Mouse (Mus musculus) cerebellum, adult 18-20 months (tissue): ENCODE measurements around the gene Gm10160.

Experiments used
- DNase-seq, 2 experiments: peaks; one replicate each; pipeline ENCODE4 v3.0.0; 2021

The Gm10160 gene

DNA sequence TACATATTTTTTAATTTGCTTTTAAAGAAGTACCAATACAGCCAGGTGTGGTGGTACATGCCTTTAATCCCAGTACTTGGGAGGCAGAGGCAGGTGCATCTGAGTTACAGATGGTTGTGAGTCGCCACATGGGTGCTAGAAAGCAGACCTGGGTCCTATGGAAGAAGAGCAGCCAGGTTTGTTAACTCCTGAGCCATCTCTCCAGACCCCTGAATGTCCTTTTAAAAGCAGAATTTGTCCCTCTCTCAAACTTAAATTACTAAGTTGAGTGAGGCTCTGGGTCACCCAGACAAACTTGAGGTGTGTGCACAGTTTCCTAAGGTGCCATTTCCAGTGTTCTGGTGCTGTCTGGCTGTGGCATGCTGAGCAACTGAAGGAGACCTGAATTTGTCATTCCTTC, at the start of gene Gm10160:
TSS of gene Gm10160 (minus strand) at position 101 of the 400 bp plus-strand sequence.
- DNase-seq, result no peak

DNA sequence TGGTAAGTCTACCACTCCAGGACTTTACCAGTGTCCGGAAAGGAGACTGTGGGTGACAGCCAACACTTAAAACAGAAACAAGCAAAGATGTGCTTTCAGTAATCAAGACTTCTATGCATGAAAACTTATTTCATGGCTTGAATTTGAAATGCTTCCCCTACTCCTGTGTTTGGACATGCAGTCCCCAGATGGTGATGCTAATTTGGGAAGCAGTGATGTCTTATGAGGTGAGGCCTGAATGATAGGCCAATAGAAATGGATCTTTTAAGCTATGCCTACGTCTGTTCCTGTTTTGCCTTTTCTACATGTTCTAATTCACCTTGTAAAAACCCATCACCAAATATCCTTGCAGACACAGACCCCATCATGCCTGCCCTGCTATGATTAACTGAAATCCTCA, 49.3 kb upstream of the Gm10160 start:
- no peak for DNase-seq

DNA sequence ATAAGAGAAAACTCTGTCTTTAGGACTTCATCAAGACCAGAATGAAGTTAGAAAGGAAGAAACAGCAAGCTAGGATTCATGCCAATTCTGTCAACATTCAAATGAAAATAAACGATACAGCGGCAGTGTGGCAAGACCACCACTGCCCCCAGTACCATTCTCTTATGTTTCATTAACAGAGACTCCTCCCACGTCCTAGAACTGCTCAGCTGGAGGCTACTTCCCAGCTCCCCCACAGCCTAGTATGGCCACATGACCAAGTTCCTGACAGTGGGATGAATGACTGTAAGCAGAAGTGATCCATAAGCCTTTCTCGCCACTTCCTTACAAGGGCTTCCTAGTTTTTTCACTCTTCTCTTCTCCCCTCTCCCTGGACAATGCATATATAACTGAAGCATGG, 48.5 kb upstream of the Gm10160 start:
- DNase-seq, result no peak

DNA sequence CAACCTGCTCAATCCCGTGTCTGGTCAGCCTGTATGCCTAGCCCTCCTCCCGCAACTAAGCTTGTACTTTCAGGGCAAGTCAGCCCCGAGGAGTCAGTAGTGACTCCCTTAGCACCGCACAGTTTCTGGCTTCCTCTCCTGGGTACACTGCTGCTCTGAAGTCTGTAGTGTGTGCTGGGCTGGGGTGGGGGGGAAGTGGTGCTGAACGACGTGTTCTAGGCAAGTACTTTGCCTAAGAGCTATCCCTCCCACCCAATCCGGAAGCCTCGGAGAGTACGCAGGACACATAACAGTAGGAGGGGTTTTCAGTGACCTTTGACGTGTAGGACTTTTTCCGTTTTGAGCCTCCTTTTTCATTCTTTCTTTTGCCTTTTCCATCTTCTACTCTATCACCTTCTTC, 43.8 kb upstream of the Gm10160 start:
- DNase-seq, result no peak

- DNase-seq, result no peak
Observed at GRCm38 (mm10) chr7:81885128-81885527, 29.5 kb upstream of the Gm10160 start.

GRCm38 (mm10) chr7:81881600-81881999, 26.0 kb upstream of the Gm10160 start:
- peak in 1 of 2 experiments; percentile 32 for DNase-seq

DNA sequence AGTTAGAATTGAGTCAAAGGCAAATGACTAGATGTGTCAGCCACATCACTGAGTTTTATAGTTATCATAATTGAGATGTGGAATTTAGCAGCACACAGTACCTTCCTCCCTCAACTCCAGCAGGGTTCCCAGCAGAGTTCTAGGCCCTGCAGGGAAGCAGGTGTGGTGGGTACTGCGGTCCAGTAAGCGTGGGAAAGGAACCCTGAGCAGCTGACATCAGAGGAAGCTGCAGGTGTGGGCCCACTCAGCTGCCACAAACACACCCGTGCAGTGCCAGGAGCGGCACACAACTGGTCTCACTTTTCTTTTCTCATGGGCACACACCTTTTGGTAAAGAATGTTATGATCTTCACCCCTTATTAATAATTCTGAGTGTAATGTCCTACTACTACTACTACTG, 25.2 kb upstream of the Gm10160 start:
- no peak for DNase-seq

DNA sequence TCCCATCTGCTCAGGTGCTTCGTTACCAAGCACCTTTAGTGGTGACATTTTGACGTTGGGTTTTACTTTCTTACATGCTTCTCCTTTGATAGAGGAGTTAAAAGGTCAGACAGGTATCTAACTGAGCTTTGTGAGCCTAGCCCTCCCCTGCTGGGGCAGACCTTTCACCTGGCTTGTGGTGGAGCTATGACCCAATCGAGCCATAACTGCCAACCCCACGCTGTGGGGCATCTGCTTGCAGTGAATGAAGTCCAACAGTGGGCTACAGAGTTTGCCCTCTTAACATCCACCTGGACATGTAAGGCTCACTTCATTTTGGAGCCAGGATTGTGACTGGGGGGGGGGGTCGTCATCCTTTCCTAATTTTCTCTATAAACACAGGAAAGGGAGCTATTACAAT, 24.7 kb upstream of the Gm10160 start:
- DNase-seq, result no peak

- DNase-seq, result no peak
Observed at GRCm38 (mm10) chr7:81875372-81875771, 19.8 kb upstream of the Gm10160 start.

DNA sequence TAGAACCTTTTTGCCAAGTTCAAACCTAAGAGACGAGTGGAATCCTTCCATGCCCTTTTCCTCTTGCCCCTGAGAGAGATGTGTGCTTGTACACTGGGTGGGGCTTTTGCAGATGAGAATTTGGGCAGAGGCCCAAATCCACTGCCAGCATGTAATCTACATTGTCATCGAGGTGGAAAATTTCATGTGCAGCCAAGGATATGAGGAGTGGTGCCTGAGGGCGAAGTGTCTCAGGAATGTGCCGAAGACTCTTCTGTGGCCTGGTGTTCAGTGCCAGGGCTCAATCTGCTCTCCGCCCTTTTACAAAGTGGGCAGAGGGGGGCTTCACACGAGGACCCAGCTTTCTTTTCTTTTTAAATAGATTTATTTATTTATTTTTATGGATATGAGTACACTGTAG, 19.0 kb upstream of the Gm10160 start:
- DNase-seq, result no peak

DNA sequence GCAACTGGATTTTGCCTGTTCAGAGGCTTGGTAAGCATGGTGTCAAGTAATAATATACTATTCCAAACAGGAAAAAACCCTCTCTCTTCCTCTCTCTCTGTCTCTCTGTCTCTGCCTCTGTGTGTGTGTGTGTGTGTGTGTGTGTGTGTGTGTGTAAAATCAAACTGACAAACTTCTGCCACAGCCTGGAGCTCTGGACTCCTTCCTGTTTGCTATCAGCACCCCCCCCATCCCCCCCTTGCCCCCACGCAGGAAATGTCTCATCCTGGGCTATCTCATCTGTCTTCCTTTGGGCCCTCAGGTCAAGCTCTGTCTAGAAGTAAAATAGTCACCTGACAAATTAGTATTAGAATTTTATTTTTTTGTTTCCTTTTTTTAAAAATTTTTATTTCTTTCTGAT, 18.2 kb upstream of the Gm10160 start:
- DNase-seq, result no peak

- DNase-seq, result no peak
Observed at GRCm38 (mm10) chr7:81872493-81873013, 17.0 kb upstream of the Gm10160 start.

DNA sequence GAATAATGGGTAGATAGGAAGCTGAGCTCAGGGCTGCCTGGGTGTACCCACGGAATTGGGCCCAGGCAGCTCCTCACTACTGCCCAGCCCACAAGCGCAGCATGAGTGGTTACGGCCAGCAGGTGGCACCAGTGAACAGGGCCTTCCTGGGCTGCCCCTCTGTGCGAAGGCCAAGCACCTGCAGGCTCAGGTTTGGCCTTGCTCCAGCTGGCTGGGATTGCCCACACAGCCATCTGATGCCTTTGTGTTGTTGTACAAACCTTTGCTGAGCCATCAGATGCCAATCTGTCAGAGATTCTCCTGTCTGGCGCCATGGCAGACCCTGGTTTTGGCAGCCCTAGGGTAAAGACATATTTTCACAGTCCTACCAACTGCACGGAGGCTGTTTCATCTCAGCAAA, 12.6 kb upstream of the Gm10160 start:
- DNase-seq, result peak; percentile 98

GRCm38 (mm10) chr7:81867231-81867930, 11.8 kb upstream of the Gm10160 start:
- no peak for DNase-seq

- DNase-seq, result no peak
Observed at GRCm38 (mm10) chr7:81865937-81866336, 10.3 kb upstream of the Gm10160 start.

- DNase-seq, result no peak
Observed at GRCm38 (mm10) chr7:81864552-81864951, 9.0 kb upstream of the Gm10160 start.

- DNase-seq, result no peak
Observed at GRCm38 (mm10) chr7:81862587-81863583, 7.3 kb upstream of the Gm10160 start.

GRCm38 (mm10) chr7:81861921-81862320, 6.3 kb upstream of the Gm10160 start:
- DNase-seq, result no peak

DNA sequence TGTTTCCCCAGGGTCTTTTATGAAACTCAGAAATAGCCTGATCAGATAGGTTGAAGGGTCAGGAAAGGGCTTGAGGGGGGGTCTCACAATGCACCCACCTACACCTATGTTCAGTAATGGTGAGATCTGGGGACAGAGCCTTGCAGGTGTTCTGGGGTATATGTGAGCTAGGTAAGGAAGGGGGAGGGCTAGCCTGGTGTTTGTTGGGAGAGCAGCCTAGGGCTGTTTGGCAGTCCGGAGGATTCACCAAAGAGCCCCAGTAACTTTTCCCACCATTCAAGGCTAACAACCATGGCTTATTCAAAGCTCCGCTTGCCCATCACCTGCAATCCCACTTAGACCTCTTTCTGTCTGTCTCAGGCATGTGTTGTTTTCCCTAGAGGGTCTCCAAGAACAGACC, 5.9 kb upstream of the Gm10160 start:
- DNase-seq, result no peak

GRCm38 (mm10) chr7:81860996-81861395, 5.4 kb upstream of the Gm10160 start:
- DNase-seq, result no peak

GRCm38 (mm10) chr7:81860071-81860470, 4.5 kb upstream of the Gm10160 start:
- no peak for DNase-seq

GRCm38 (mm10) chr7:81858968-81859721, 3.6 kb upstream of the Gm10160 start, which contains the start of gene Tm6sf1:
Gene Tm6sf1, plus strand, starts transcription at chr7:81859001.
- peak; percentile 31 to 42 for DNase-seq

DNA sequence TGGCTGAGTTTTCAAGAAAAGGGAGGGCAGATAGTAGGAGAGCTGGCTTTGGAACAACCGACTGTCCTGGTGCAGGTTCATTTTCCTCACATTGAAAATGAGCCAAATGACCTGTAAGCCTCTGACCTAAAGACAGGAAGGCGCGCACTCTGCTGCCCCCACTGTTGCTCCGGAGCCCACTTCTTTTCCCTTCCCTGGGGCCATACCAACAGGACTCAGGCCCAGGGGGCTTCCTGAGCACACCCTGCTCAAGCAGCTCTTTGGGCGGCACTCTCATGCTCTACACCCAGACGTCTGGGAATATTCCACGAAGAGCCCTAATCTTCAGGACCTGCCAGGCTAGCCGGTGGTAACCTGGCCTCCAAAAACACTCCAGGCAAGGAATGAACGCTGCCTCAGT, 2.6 kb upstream of the Gm10160 start:
- DNase-seq, result no peak
